Mouse (Mus musculus) bone marrow, adult 2 months (tissue): Measurements from ENCODE around the gene 4930523C07Rik.

Source experiments
- CTCF ChIP-seq: fragments of 200-500 bp; IDR thresholded peaks from 2 replicates; pipeline ENCODE4 v1.5.1; 2011; ENCODE audit warnings: low read length, control low read depth; ENCODE audit not compliant: control insufficient read depth, insufficient read depth
- POLR2A ChIP-seq: fragments of 200-500 bp; IDR thresholded peaks from 2 replicates; pipeline ENCODE4 v1.6.1; 2011; ENCODE audit warnings: low read depth, mild to moderate bottlenecking, control low read depth, low read length, borderline replicate concordance; ENCODE audit not compliant: control insufficient read depth

GRCm38 (mm10) chr1:160052556-160053315 lies 8.6 kb downstream of the 4930523C07Rik start:
- TF ChIP-seq POLR2A: no peak
- no peak for TF ChIP-seq CTCF
